Mouse (Mus musculus): Measurements from ENCODE around the gene Pafah1b2. TPM values are rescaled to one million over a fixed set of nuclear protein-coding genes. Genes with fewer than 3 reads are reported as not detected.

The Pafah1b2 gene
- total and polyA plus RNA-seq, 3 experiments = 96.7 to 167 (median 154) TPM

GRCm38 (mm10) chr9:46026058-46026849, 13.8 kb upstream of the Pafah1b2 start:
- no peak for DNase-seq

- peak; percentile 74 for DNase-seq
These were observed 11.1 kb upstream of the Pafah1b2 start for GRCm38 (mm10) chr9:46023591-46023990.

- DNase-seq = no peak
These were observed 7.5 kb upstream of the Pafah1b2 start for GRCm38 (mm10) chr9:46019975-46020374.

- no peak for DNase-seq
These were observed 5.8 kb upstream of the Pafah1b2 start for GRCm38 (mm10) chr9:46018316-46018715.

GRCm38 (mm10) chr9:46016417-46016816, 3.9 kb upstream of the Pafah1b2 start:
- DNase-seq = no peak

- peak; percentile 54 for DNase-seq
These were observed 3.3 kb upstream of the Pafah1b2 start for GRCm38 (mm10) chr9:46015831-46016230.

- DNase-seq = peak; percentile 77
These were observed 2.6 kb upstream of the Pafah1b2 start for GRCm38 (mm10) chr9:46015081-46015551.

- DNase-seq = peak; percentile 71
These were observed 1.8 kb upstream of the Pafah1b2 start for GRCm38 (mm10) chr9:46014251-46014681.

- no peak for DNase-seq
These were observed 1.1 kb upstream of the Pafah1b2 start for GRCm38 (mm10) chr9:46013616-46014015.

GRCm38 (mm10) chr9:46013009-46013586, 608 bp upstream of the Pafah1b2 start:
- DNase-seq = peak; percentile 74

GRCm38 (mm10) chr9:46011094-46011970, 1.2 kb downstream of the Pafah1b2 start:
- no peak for DNase-seq

GRCm38 (mm10) chr9:46009669-46009983, 2.9 kb downstream of the Pafah1b2 start:
- DNase-seq = no peak

GRCm38 (mm10) chr9:46008931-46009668, 3.4 kb downstream of the Pafah1b2 start:
- DNase-seq = no peak

- DNase-seq = no peak
These were observed 6.3 kb downstream of the Pafah1b2 start for GRCm38 (mm10) chr9:46006224-46006623.

GRCm38 (mm10) chr9:46004529-46004928, 8.0 kb downstream of the Pafah1b2 start:
- DNase-seq = no peak

- peak; percentile 77 for DNase-seq
These were observed 8.8 kb downstream of the Pafah1b2 start for GRCm38 (mm10) chr9:46003729-46004128.

GRCm38 (mm10) chr9:45999009-45999408, 13.5 kb downstream of the Pafah1b2 start:
- no peak for DNase-seq

- DNase-seq = peak; percentile 84
These were observed 27.3 kb downstream of the Pafah1b2 start for GRCm38 (mm10) chr9:45985229-45985567.

- peak; percentile 94 for DNase-seq
These were observed 27.9 kb downstream of the Pafah1b2 start for GRCm38 (mm10) chr9:45984409-45985228.

GRCm38 (mm10) chr9:45983676-45984408, 28.6 kb downstream of the Pafah1b2 start:
- peak; percentile 51 for DNase-seq
